Mouse (Mus musculus) retina, postnatal 7 days (tissue): ENCODE data around the gene Nup50.
"Not testable (repeated sequence)": the region's sequence is repeated elsewhere in the genome, so short reads cannot be mapped to it uniquely, and the experiment has no call there.

Experiments
- DNase-seq: peaks from one replicate; pipeline ENCODE4 v3.0.0-alpha.2; 2012; ENCODE audit warnings: low read depth, low spot score

Nup50 gene

GRCm38 (mm10) chr15:84922884-84923507, at the start of gene Nup50:
Nup50 (plus strand) TSS chr15:84923411.
- peak; percentile 100 for DNase-seq

- DNase-seq, result no peak
These were observed 49.3 kb upstream of the Nup50 start for GRCm38 (mm10) chr15:84873867-84874266.

GRCm38 (mm10) chr15:84877029-84877815, 46.0 kb upstream of the Nup50 start:
- no peak for DNase-seq

- no peak for DNase-seq
These were observed 35.1 kb upstream of the Nup50 start for GRCm38 (mm10) chr15:84888066-84888465.

- peak; percentile 20 for DNase-seq
These were observed 32.0 kb upstream of the Nup50 start for GRCm38 (mm10) chr15:84891246-84891645.

- peak; percentile 85 for DNase-seq
These were observed 31.6 kb upstream of the Nup50 start for GRCm38 (mm10) chr15:84891658-84892057.

GRCm38 (mm10) chr15:84896216-84896615, 27.0 kb upstream of the Nup50 start:
- not testable (repeated sequence) for DNase-seq

- no peak for DNase-seq
These were observed 26.5 kb upstream of the Nup50 start for GRCm38 (mm10) chr15:84896664-84897063.

GRCm38 (mm10) chr15:84898077-84898476, 25.1 kb upstream of the Nup50 start:
- DNase-seq, result no peak

- no peak for DNase-seq
These were observed 19.3 kb upstream of the Nup50 start for GRCm38 (mm10) chr15:84903843-84904385.

GRCm38 (mm10) chr15:84913201-84913600, 10.0 kb upstream of the Nup50 start:
- no peak for DNase-seq

GRCm38 (mm10) chr15:84919938-84920337, 3.3 kb upstream of the Nup50 start, which contains the start of gene Gm29666:
Gm29666 (minus strand) TSS chr15:84920038.
- no peak for DNase-seq

- no peak for DNase-seq
These were observed 434 bp downstream of the Nup50 start for GRCm38 (mm10) chr15:84923508-84924181.

- DNase-seq, result peak; percentile 51
These were observed 1.6 kb downstream of the Nup50 start for GRCm38 (mm10) chr15:84924781-84925315.

- no peak for DNase-seq
These were observed 2.3 kb downstream of the Nup50 start for GRCm38 (mm10) chr15:84925495-84926018.

GRCm38 (mm10) chr15:84932351-84932750, 9.1 kb downstream of the Nup50 start:
- DNase-seq, result no peak

- no peak for DNase-seq
These were observed 11.7 kb downstream of the Nup50 start for GRCm38 (mm10) chr15:84934901-84935300.

GRCm38 (mm10) chr15:84940102-84940501, 16.9 kb downstream of the Nup50 start:
- DNase-seq, result no peak

- DNase-seq, result no peak
These were observed 19.6 kb downstream of the Nup50 start for GRCm38 (mm10) chr15:84942647-84943285.

- no peak for DNase-seq
These were observed 21.1 kb downstream of the Nup50 start for GRCm38 (mm10) chr15:84944319-84944718.

- no peak for DNase-seq
These were observed 25.8 kb downstream of the Nup50 start for GRCm38 (mm10) chr15:84948990-84949389.
